Mouse (Mus musculus): Measurements from ENCODE around the gene Chn1.

The Chn1 gene

GRCm38 (mm10) chr2:73591246-73591645, 183.9 kb downstream of the Chn1 start:
- DNase-seq (ENCODE audit: low spot score) = no peak

DNA sequence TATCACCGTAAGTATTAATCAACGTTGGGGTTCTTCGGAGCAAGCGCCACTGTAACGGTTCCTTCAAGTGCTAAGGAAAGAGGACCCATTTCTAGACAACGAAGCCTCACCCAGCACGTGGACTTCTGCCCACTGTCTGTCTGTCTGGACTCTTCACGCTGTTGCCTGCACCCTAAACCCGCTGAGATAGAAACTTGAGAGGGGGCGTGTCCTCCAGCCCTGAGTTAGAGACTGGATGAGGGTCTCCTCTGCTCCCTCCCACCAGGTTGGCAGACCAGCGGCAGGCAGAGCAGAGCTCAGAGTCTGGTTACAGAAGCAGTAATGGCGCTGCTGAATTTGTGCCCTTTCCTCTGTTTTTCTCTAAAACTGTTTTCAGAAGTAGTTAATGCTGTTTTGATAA, 185.0 kb downstream of the Chn1 start:
- DNase-seq (ENCODE audit: low spot score) = no peak

GRCm38 (mm10) chr2:73588951-73589350, 186.2 kb downstream of the Chn1 start:
- no peak for DNase-seq (ENCODE audit: low spot score)

DNA sequence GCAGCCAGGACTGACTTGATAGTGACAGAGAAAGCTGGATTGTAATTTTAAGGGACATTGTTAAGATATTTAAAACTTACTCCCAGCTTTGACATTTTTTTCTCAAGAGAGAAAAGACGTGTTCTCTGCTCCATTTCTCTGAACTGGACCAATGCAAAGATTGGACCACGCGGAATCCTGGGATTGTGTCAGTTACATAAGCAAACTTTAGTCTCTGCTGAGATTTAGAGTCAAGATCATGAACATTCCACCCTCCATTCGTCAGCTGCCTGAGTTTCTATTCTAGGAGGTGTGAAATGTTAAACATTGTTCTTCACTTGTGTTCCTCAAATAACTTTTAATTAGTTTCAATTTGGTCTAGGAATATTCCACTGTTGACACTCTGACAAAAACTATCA, 188.0 kb downstream of the Chn1 start:
- DNase-seq (ENCODE audit: low spot score) = no peak

DNA sequence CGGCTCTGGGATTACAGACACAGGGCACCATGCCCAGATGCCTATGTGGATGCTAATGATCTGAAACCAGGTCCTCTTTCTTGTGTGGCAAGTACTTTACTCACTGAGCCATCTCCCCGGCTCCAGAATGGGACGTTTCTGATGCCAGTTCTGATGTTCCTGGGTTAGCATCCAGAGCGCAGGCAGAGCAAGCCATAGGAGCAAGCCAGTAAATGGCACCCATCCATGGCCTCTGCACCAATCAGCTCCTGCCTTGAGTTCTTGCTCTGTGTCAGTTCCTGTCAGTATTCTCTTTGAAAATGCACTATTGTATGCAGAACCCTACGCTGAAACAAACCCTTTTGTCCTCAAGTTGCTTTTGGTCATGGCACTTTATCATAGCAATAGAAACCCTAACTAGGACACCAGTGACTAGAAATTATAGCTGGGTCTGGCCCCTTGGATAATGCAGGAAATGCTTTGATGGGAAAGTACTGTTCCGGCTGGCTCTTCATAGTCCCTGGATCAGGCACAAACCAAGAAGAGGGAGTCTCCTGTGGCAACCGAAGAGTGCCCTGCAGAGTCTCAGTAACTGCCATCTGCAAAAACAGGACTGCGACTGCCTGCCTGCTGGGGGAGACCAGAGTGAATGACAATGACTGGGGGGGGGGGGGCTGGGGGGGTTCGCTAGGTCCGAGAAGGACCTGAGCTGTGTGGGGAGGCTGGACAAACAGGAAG, 188.6 kb downstream of the Chn1 start:
- no peak for DNase-seq (ENCODE audit: low spot score)

GRCm38 (mm10) chr2:73585347-73585831, 189.8 kb downstream of the Chn1 start:
- no peak for DNase-seq (ENCODE audit: low spot score)

- no peak for DNase-seq (ENCODE audit: low spot score)
These were observed 190.3 kb downstream of the Chn1 start for GRCm38 (mm10) chr2:73584645-73585346.

DNA sequence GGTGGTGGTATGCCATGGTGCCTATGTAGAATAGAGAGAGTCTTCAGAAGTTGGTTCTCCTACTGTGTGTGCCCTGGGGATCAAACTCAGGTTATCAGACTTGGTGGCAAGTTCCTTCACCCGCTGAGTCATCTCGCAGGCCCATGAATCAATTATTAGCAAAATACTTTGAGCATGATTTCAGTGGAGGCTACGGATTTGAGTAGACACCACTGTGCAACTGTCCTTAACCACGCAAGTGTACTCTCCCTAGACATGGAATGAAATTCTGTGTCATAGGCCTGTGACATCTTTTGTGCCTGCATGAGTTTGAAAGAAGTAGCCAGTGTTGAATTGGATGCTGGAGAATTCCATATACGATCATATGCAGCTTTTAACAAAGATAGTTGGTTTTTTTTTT, 194.4 kb downstream of the Chn1 start:
- DNase-seq (ENCODE audit: low spot score) = no peak

DNA sequence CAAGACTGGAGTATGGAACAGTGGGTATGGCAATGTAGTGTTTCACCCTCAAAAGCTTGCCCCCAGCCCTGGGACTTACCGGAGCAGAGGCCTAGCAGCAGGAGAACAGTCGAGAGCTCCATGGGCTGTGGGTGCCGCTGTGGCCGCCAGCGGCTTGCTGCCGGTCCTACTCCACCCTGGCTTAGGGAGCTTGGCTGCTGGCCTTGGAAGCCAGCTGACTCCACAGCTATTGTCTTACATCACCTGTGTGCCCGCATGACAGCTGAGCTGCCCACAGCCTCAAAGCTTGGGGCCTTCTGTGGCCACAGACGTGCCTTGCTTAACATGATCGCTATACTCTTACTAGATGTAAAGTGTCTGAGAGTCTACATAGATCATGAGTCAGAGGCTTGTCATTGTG, 195.0 kb downstream of the Chn1 start, which contains the start of gene Chrna1:
Gene Chrna1 (minus strand): TSS at position 173 of the 400 bp plus-strand sequence.
- no peak for DNase-seq (ENCODE audit: low spot score)

GRCm38 (mm10) chr2:73579168-73579567, 196.0 kb downstream of the Chn1 start:
- no peak for DNase-seq (ENCODE audit: low spot score)

DNA sequence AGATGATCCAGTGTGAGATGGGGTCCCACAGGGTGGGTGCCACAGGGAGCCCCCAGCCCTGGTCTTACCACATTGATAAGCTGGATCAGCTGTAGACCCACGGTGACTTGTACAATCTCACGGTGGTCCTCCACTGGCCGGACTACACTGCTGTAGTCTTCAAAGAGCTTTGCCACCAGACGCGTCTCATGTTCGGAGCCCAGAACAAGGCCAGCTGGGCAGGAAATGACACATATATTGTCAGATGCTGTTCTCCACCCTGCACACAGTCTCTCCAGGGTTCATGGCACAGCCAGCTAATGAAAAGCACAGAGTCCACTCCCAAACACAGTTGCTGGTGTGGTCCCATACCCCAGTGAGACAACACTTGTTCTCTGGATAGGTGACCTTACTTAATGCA, 200.7 kb downstream of the Chn1 start:
- no peak for DNase-seq (ENCODE audit: low spot score)

DNA sequence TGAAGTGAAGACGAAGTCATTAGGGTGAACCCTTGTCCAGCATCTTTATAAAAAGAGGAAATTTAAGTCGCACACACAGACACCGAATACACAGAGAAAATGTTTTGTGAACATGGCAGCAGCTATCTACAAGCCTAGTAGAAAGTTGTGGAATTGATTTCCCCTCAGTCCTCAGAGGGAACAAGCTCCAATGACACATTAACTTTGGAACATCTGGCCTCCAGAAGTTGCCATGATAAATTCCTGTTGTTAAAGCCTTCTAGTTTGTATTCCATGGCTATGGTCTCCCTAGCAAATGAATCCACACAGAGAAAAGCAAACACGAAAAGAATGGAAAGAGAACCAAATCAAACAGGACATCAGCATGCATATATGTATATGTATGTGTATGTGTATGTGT, 201.6 kb downstream of the Chn1 start:
- no peak for DNase-seq (ENCODE audit: low spot score)

- no peak for DNase-seq (ENCODE audit: low spot score)
These were observed 202.4 kb downstream of the Chn1 start for GRCm38 (mm10) chr2:73572539-73573372.

GRCm38 (mm10) chr2:73571901-73572300, 203.2 kb downstream of the Chn1 start:
- DNase-seq (ENCODE audit: low spot score) = no peak

DNA sequence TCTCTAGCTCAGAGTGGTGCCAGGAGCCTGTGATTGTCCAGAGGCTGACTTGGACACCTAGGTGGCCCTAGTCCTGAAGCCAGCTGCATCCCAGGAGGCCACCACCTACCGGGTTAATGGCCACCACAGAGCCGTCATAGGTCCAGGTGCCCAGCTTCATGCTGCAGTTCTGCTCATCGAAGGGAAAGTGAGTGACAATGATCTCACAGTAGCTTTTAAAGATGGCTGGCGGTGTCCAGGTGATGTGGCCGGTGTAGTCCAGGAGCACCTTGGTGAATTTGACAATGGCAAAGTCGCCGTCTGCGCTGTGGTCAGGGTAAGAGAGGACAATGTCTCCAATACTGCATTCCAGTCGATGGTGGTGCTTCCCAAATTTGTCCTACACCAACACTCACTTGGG, 203.8 kb downstream of the Chn1 start:
- no peak for DNase-seq (ENCODE audit: low spot score)

DNA sequence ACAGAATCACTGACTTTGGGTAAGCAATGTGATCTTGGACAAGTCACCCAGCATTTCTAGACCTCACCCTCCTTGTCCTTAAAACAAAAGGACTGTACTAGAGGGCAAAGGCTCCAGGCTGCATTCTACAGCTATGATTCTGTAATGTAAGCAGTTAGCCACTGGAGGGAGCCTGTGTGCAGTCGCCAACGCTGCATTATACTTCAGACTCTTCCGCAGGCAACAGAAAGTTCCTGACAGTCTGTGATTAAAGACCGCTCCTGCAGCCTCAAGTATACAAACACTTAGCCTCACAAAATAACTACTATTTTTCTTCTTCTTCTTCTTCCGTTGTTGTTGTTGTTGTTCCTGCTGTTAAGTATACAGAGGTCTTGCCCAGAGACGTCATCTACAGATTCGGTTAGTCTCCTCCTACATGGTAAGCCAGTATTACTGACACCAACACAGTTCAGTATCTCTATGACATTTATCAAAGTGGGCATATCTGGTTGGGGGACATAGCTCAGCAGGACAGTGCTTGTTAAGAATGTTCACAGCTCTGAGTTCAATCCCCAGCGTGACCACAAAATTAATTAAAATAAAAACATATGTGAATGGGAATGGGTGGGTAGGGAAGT, 208.0 kb downstream of the Chn1 start:
- peak; percentile 46 for DNase-seq (ENCODE audit: low spot score)

- DNase-seq (ENCODE audit: low spot score) = peak; percentile 35
These were observed 209.0 kb downstream of the Chn1 start for GRCm38 (mm10) chr2:73566162-73566561.

GRCm38 (mm10) chr2:73563690-73564089, 211.5 kb downstream of the Chn1 start:
- DNase-seq (ENCODE audit: low spot score) = no peak

DNA sequence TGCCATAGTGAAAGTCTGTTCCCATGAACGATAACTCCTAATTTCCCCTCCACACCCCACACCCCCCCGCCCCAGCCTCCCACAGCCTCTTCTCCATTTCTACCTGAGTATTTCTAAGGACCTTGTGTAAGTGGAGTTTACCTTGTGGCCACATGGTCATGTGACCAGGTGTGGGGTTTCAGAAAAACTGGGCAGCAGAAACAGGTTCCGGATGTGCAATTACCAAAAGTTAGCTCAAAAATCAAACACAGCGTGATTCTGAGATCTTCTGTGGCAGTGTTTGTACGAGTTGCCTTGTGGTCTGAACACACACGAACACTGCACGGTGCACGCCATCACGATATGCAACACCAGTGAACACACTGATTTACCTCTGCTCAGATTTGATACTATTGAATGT, 212.5 kb downstream of the Chn1 start:
- no peak for DNase-seq (ENCODE audit: low spot score)

DNA sequence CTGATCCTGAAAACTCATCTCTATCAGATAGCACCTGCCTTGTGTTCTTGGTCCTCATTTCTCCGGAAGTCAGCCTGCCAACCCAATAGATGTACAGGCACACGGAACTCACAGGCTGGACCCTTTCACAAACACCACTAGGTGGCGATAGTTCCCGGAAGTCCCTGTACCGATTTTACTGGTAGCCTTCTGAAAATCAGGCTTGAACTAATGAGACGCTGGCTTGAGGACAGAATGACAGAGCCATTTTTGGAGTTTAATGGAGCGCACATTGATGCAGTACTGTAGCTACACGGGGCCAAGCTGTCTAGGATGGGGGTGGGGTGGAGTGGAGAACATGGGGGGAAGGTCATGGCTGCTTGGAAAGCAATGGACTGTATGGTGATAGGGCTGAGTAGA, 213.5 kb downstream of the Chn1 start:
- DNase-seq (ENCODE audit: low spot score) = peak; percentile 67

- no peak for DNase-seq (ENCODE audit: low spot score)
These were observed 214.1 kb downstream of the Chn1 start for GRCm38 (mm10) chr2:73560899-73561664.

All from c-Kit-positive CD71-positive TER-119-positive erythroid progenitor cells, embryonic 14.5 days (primary cell).